Mouse (Mus musculus): ENCODE measurements around the gene Pphln1. TPM values are rescaled to one million over a fixed set of nuclear protein-coding genes. Genes with fewer than 3 reads are reported as not detected.

Pphln1 gene
- polyA plus RNA-seq, 1 experiment from 2014 or later = 28.5 TPM

DNA sequence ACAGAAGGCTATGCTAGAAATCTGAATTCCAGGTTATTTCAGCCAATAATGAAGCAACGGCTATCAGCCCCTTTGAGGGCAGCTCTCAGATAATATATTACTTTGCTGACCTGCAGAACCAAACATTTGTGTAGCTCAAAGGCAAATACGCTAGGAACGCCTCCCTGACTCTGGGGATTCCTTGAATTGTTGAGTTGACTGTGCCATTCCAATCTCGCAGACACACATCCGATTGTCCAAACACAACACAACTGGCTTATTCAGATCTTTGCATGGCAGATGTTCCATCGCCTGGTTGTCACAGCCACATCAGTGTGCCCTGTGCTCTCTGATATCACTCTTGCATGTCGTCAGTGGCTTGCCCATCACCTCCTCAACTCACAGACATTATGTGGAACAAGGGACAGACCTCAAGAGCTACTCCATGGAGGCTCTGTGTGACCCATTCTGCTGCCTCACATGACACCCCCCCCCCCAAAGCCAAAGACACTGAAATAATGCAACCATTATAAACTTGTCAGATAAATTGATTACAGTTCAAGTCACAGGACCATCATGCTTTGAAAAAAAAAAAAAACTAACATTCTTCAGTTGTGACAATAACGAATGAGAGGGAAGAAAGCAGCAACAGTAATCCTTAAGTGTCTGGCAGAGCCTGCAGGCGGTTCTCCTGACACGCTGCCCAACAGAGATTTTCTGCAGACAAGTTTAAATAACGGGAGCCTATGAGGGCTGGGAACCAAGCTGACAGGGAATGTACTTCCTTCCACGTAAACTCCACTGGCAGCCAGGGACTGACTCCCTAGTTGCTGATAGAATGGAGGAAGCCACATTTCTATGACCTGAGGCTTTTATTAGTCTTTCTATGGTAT is 131.9 kb downstream of the Pphln1 start:
- H3K9ac ChIP-seq (ENCODE audit: low read length) = peak overlapping the region; percentile 54
- H3K36me3 ChIP-seq (ENCODE audit: control insufficient read depth, insufficient read depth, low read length) = no peaks in the 10 kb centered on the region
- no peaks in the 10 kb centered on the region for H3K9me3 ChIP-seq (ENCODE audit: control insufficient read depth, low read length)
- H3K4me2 ChIP-seq (ENCODE audit: low read length) = peak overlapping the region; percentile 27
- peaks cover 39 to 78% of the 10 kb centered on the region in 2 experiments for H3K4me1 ChIP-seq (ENCODE audit: control insufficient read depth in 2 of 2, insufficient read depth in 2 of 2, low read length in 2 of 2)
- H3K27me3 ChIP-seq (ENCODE audit: control insufficient read depth, insufficient read depth, low read length) = no peaks in the 10 kb centered on the region
- peak overlapping the region; percentile 25 to 64 for H3K27ac ChIP-seq (replicated peaks in 1 of 2; ENCODE audit: control insufficient read depth in 1 of 2, insufficient read depth in 1 of 2, low read depth in 2 of 2, low read length in 2 of 2)
- no peak overlapping the region for H3K4me3 ChIP-seq (ENCODE audit: control insufficient read depth in 1 of 2, insufficient read depth in 1 of 2, low read depth in 1 of 2, low read length in 2 of 2)
- 21% methylated on average over 12 of the region's 12 CpGs for WGBS
- ATAC-seq (ENCODE audit: insufficient number of reproducible peaks, insufficient read depth, low FRiP score, low read depth) = no peak

DNA sequence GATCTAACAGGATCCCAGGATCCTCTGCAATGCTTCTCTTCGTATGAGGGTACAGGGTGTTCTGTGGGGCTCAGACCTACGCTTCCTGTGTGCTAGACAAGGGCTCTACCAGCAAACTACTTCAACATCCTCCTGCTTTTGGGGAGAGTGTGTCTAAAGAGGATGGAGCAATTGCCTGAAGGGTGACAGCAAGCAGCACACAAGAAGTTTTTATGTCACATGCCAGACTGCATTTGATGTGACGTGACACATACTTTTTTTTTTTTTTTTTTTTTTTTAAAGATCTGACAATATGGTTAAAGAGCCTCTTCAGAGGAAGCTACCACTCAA is 132.5 kb downstream of the Pphln1 start:
- Histone ChIP-seq H3K36me3 (ENCODE audit: control insufficient read depth, insufficient read depth, low read length) (no peaks in the 10 kb centered on the region), H3K4me2 (ENCODE audit: low read length) (peak overlapping the region; percentile 27), H3K4me3 (ENCODE audit: control insufficient read depth in 1 of 2, insufficient read depth in 1 of 2, low read depth in 1 of 2, low read length in 2 of 2) (no peak overlapping the region), H3K27me3 (ENCODE audit: control insufficient read depth, insufficient read depth, low read length) (no peaks in the 10 kb centered on the region), H3K27ac (replicated peaks in 1 of 2; ENCODE audit: control insufficient read depth in 1 of 2, insufficient read depth in 1 of 2, low read depth in 2 of 2, low read length in 2 of 2) (peak overlapping the region; percentile 25 to 64; a peak in 3 of 4 replicates), H3K4me1 (ENCODE audit: control insufficient read depth in 2 of 2, insufficient read depth in 2 of 2, low read length in 2 of 2) (peaks cover 33 to 74% of the 10 kb centered on the region in 2 experiments), H3K9ac (ENCODE audit: low read length) (peak overlapping the region; percentile 54), H3K9me3 (ENCODE audit: control insufficient read depth, low read length) (no peaks in the 10 kb centered on the region)
- 58% methylated on average over 3 of the region's 3 CpGs for WGBS
- ATAC-seq (ENCODE audit: insufficient number of reproducible peaks, insufficient read depth, low FRiP score, low read depth) = no peak

DNA sequence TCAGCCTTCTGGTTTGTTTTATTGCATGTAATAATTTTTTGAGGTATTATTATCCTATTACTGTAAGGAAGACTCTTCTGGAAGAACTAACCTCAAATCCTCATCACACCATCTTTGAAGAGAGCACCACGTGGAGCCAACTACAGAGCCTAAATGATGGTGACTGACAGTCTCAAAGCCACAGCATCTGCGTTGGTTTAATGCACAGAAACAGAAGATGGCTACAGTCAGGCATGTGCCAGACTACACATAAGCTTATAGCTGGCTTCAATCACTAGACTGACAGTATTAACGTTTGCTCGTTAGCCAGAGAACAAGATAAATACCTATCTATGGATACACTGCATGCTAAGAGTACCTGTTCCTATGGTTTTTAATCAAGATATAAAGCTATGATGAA is 138.0 kb downstream of the Pphln1 start:
- Histone ChIP-seq H3K9me3 (ENCODE audit: control insufficient read depth, low read length) (no peaks in the 10 kb centered on the region), H3K4me1 (ENCODE audit: control insufficient read depth in 2 of 2, insufficient read depth in 2 of 2, low read length in 2 of 2) (peaks cover 43 to 72% of the 10 kb centered on the region in 2 experiments), H3K27me3 (ENCODE audit: control insufficient read depth, insufficient read depth, low read length) (no peaks in the 10 kb centered on the region), H3K9ac (ENCODE audit: low read length) (no peak overlapping the region), H3K4me3 (ENCODE audit: control insufficient read depth in 1 of 2, insufficient read depth in 1 of 2, low read depth in 1 of 2, low read length in 2 of 2) (no peak overlapping the region), H3K36me3 (ENCODE audit: control insufficient read depth, insufficient read depth, low read length) (no peaks in the 10 kb centered on the region), H3K4me2 (ENCODE audit: low read length) (no peak overlapping the region), H3K27ac (replicated peaks in 1 of 2; ENCODE audit: control insufficient read depth in 1 of 2, insufficient read depth in 1 of 2, low read depth in 2 of 2, low read length in 2 of 2) (no peak overlapping the region)
- ATAC-seq (ENCODE audit: insufficient number of reproducible peaks, insufficient read depth, low FRiP score, low read depth) = no peak
- 53% methylated on average over 4 of the region's 4 CpGs for WGBS

DNA sequence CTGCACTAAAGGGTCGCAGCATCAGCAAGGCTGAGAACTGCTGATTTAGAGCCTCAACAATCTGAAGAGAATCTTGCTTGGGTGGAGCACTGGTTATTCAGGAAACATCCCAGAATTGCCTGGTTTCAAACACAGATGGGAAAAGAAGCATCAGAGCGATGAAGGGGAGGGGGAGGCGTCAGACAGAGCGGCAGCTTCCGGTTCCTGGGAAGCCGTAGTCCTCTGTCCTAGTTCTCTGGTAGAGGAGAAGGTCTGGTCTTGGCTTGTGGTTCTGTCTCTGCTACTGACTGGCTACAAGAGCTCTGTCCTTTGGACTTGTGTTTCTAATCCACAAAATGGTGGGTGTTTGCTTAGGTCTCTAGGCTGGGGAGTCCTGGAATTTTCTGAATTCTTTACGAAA is 139.6 kb downstream of the Pphln1 start:
- ATAC-seq (ENCODE audit: insufficient number of reproducible peaks, insufficient read depth, low FRiP score, low read depth) = no peak
- H3K4me3 ChIP-seq (ENCODE audit: control insufficient read depth in 1 of 2, insufficient read depth in 1 of 2, low read depth in 1 of 2, low read length in 2 of 2) = no peak overlapping the region
- no peaks in the 10 kb centered on the region for H3K36me3 ChIP-seq (ENCODE audit: control insufficient read depth, insufficient read depth, low read length)
- no peaks in the 10 kb centered on the region for H3K27me3 ChIP-seq (ENCODE audit: control insufficient read depth, insufficient read depth, low read length)
- H3K4me2 ChIP-seq (ENCODE audit: low read length) = no peak overlapping the region
- WGBS = 64% methylated on average over 7 of the region's 7 CpGs
- no peaks in the 10 kb centered on the region for H3K9me3 ChIP-seq (ENCODE audit: control insufficient read depth, low read length)
- H3K9ac ChIP-seq (ENCODE audit: low read length) = no peak overlapping the region; the same call in 1 of the 2 replicates
- peaks cover 39 to 63% of the 10 kb centered on the region in 2 experiments for H3K4me1 ChIP-seq (ENCODE audit: control insufficient read depth in 2 of 2, insufficient read depth in 2 of 2, low read length in 2 of 2)
- H3K27ac ChIP-seq (replicated peaks in 1 of 2; ENCODE audit: control insufficient read depth in 1 of 2, insufficient read depth in 1 of 2, low read depth in 2 of 2, low read length in 2 of 2) = peak overlapping the region; percentile 14 to 64; a peak in 2 of 4 replicates

DNA sequence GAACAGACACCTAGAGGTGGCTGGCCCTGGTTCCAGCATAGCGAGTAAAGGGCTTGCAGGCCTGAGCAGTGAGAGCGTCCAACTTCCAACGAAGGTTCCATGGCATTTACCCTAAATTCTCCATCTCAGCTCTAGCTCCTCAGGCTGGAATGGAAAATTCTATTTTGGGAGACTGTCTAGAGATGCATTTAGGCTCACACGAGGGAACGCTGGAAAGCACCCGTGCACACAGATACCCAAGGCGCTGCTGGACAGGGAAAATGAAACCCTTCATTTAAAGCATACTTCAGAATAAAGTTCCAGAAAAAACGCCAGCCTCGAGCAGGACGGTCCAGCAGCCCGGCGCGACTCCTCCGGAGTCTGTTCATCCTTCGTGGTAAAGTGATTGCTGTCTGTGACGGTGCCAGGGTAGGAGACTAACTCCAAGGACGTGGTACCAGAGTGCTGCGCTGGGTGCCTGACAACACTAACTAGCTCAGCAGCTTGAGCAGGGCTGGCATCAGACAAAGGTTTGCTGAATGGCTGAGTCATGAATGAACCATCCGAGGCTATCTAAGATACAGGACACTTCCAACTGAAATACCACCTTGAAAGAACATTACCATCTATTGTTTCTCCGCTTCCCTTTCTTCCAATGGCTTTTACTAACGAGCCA is 140.5 kb downstream of the Pphln1 start:
- no peak overlapping the region; the same call in 1 of the 2 replicates for H3K9ac ChIP-seq (ENCODE audit: low read length)
- 0 out of 2 replicates have a peak, but pooled peaks cover 2% of the 10 kb centered on the region for H3K36me3 ChIP-seq (ENCODE audit: control insufficient read depth, insufficient read depth, low read length)
- no peaks in the 10 kb centered on the region for H3K27me3 ChIP-seq (ENCODE audit: control insufficient read depth, insufficient read depth, low read length)
- 37% methylated on average over 21 of the region's 21 CpGs for WGBS
- H3K4me1 ChIP-seq (ENCODE audit: control insufficient read depth in 2 of 2, insufficient read depth in 2 of 2, low read length in 2 of 2) = peaks cover 37 to 54% of the 10 kb centered on the region in 2 experiments
- peak overlapping the region; percentile 64 to 85 for H3K27ac ChIP-seq (replicated peaks in 1 of 2; ENCODE audit: control insufficient read depth in 1 of 2, insufficient read depth in 1 of 2, low read depth in 2 of 2, low read length in 2 of 2)
- H3K9me3 ChIP-seq (ENCODE audit: control insufficient read depth, low read length) = no peaks in the 10 kb centered on the region
- ATAC-seq (ENCODE audit: insufficient number of reproducible peaks, insufficient read depth, low FRiP score, low read depth) = no peak
- peak overlapping the region; percentile 0 to 17; a peak in 1 of 4 replicates for H3K4me3 ChIP-seq (ENCODE audit: control insufficient read depth in 1 of 2, insufficient read depth in 1 of 2, low read depth in 1 of 2, low read length in 2 of 2)
- peak overlapping the region; percentile 47 for H3K4me2 ChIP-seq (ENCODE audit: low read length)

DNA sequence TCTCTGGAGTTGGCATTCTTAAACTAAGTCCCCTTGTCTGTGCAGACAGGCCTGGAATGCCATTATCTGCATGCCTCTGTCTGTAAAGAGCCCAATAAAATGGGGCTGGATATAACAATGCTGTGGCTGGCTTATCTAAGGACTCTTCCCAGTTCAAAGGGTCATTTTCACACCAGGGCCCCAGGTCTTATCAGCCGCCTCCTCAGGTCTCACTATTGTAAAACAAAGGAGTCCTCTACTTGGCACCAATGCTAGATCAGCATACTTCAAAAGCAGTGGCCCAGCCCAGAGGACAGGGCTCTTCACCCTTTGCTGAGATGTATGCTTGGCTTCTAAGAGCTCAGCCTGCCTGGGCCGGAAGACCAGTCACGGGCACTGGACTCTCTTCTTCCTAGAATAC is 141.3 kb downstream of the Pphln1 start:
- peak; percentile 77 for ATAC-seq (ENCODE audit: insufficient number of reproducible peaks, insufficient read depth, low FRiP score, low read depth)
- whole genome bisulfite sequencing = 11% methylated on average over 3 of the region's 3 CpGs
- Histone ChIP-seq H3K4me3 (ENCODE audit: control insufficient read depth in 1 of 2, insufficient read depth in 1 of 2, low read depth in 1 of 2, low read length in 2 of 2) (no peak overlapping the region), H3K27me3 (ENCODE audit: control insufficient read depth, insufficient read depth, low read length) (no peaks in the 10 kb centered on the region), H3K36me3 (ENCODE audit: control insufficient read depth, insufficient read depth, low read length) (0 out of 2 replicates have a peak, but pooled peaks cover 4% of the 10 kb centered on the region), H3K4me2 (ENCODE audit: low read length) (peak overlapping the region; percentile 47), H3K4me1 (ENCODE audit: control insufficient read depth in 2 of 2, insufficient read depth in 2 of 2, low read length in 2 of 2) (peaks cover 32 to 47% of the 10 kb centered on the region in 2 experiments), H3K27ac (replicated peaks in 1 of 2; ENCODE audit: control insufficient read depth in 1 of 2, insufficient read depth in 1 of 2, low read depth in 2 of 2, low read length in 2 of 2) (peak overlapping the region; percentile 76 to 80), H3K9ac (ENCODE audit: low read length) (no peak overlapping the region), H3K9me3 (ENCODE audit: control insufficient read depth, low read length) (no peaks in the 10 kb centered on the region)

All from heart, embryonic 14.5 days (tissue).